12 mouse cellular contexts compared by ENCODE assay signal in genomic region chr19:12756286-12756685, GRCm38 (mm10). TPM values are rescaled to one million over a fixed set of nuclear protein-coding genes. Genes with fewer than 3 reads are reported as not detected.
DNase-seq lines count a peak whose midpoint lies in the region.
"Had no signal": no experiment of that assay in that cellular context is flagged by ENCODE, and none has a peak within 500 bp of the region (broad histone marks: within the 10 kb centered on the region; RNA-seq: fewer than 3 reads in every experiment).

No protein-coding gene starts in this region.

- DNase-seq in NIH3T3 (ENCODE audit: low read depth) (peak; percentile 32), adipocyte (ENCODE audit: low spot score) (peak; percentile 53)
- DNase-seq in gonadal fat pad, adult 2 months (ENCODE audit: low read depth), result peak; percentile 63
- no peak for DNase-seq in right cerebral cortex, postnatal 36 days (ENCODE audit: low spot score in 2 of 2)
- no peak for DNase-seq in adrenal gland, adult 2 months
- DNase-seq: adrenal gland, adult 8-10 months; adrenal gland, postnatal 36 days; cerebellum, adult 11-12 months; cerebellum, adult 2 months; cerebellum, adult 9-10 months; cerebellum, postnatal 10 days; cerebellum, postnatal 25 days had no signal

RNA-seq across cellular contexts. Expression of gene Cntf, which starts 9.1 kb away (rescaled TPM):
- polyA plus RNA-seq in gonadal fat pad, adult 2 months (2012; rRNA removed), result 0.57 and 1.2 TPM in 2 replicates
- total RNA-seq in adrenal gland, adult 2 months (2021), result 1 to 10 TPM; 2.4 to 2.6 TPM
- polyA plus RNA-seq in adrenal gland, adult 2 months (2012; rRNA removed), result not detected in 2 replicates

RNA-seq across cellular contexts. Expression of gene Zfp91, which starts 39.6 kb away (rescaled TPM):
- polyA plus RNA-seq in gonadal fat pad, adult 2 months (2012; rRNA removed), result 21.8 and 24.6 TPM in 2 replicates
- 10 to 100 TPM; 75.0 to 81.0 TPM for total RNA-seq in adrenal gland, adult 2 months (2021)
- 11.5 and 13.2 TPM in 2 replicates for polyA plus RNA-seq in adrenal gland, adult 2 months (2012; rRNA removed)

RNA-seq across cellular contexts. Expression of gene Lpxn, which starts 39.7 kb away (rescaled TPM):
- polyA plus RNA-seq in gonadal fat pad, adult 2 months (2012; rRNA removed), result 6.1 and 8.2 TPM in 2 replicates
- 1 to 10 TPM; 2.2 to 2.6 TPM for total RNA-seq in adrenal gland, adult 2 months (2021)
- 1.3 and 1.9 TPM in 2 replicates for polyA plus RNA-seq in adrenal gland, adult 2 months (2012; rRNA removed)

Comparison
In these comparisons a context has a peak if more than half of its experiments do, and no peak if none do; other contexts are left out.
1. DNase-seq: peak in NIH3T3 (single experiment), adipocyte (single experiment) and gonadal fat pad, adult 2 months (single experiment); none in right cerebral cortex, postnatal 36 days (0 of 2) and adrenal gland, adult 2 months (single experiment).